Mouse (Mus musculus) G1E (cell line): ENCODE data around the gene Ralgapb. TPM values are rescaled to one million over a fixed set of nuclear protein-coding genes. Genes with fewer than 3 reads are reported as not detected.

ENCODE experiments used
- ATAC-seq: 2 replicates; pipeline ENCODE4 v1.8.0; 2016; ENCODE audit warnings: mild to moderate bottlenecking; ENCODE audit not compliant: insufficient number of reproducible peaks, poor library complexity, low FRiP score, severe bottlenecking; ENCODE audit errors: extremely low read depth
- DNase-seq: peaks from one replicate; pipeline ENCODE4 v3.0.0; 2012; ENCODE audit warnings: low spot score
- H3K27me3 ChIP-seq: 2 replicates; pipeline ENCODE4 v1.6.1; 2012; ENCODE audit warnings: mild to moderate bottlenecking, low read length, inconsistent platforms; ENCODE audit not compliant: insufficient read depth
- H3K36me3 ChIP-seq: replicated peaks from 2 replicates; pipeline ENCODE3; 2012; ENCODE audit warnings: mild to moderate bottlenecking, inconsistent platforms
- H3K4me1 ChIP-seq: 2 replicates; pipeline ENCODE4 v1.6.1; 2012; ENCODE audit warnings: low read depth, low read length, inconsistent platforms, mixed read lengths; ENCODE audit not compliant: insufficient read depth
- H3K4me3 ChIP-seq: 2 replicates; pipeline ENCODE4 v1.5.1; 2012; ENCODE audit warnings: low read depth, mild to moderate bottlenecking, inconsistent platforms, low read length, moderate library complexity, mixed read lengths
- H3K9me3 ChIP-seq: replicated peaks from 2 replicates; pipeline ENCODE4 v1.6.1; 2012; ENCODE audit warnings: inconsistent platforms
- CTCF ChIP-seq: IDR thresholded peaks from 2 replicates; pipeline ENCODE4 v1.5.1; 2012; ENCODE audit warnings: low read depth, low read length, inconsistent platforms, mixed read lengths
- GATA1 ChIP-seq: IDR thresholded peaks from 2 replicates; pipeline ENCODE4 v1.6.1; 2012; ENCODE audit warnings: borderline replicate concordance, low read length, inconsistent platforms, mixed read lengths
- GATA2 ChIP-seq: IDR thresholded peaks from 2 replicates; pipeline ENCODE4 v1.6.1; 2012; ENCODE audit warnings: low read depth, low read length, inconsistent platforms, borderline replicate concordance
- POLR2AphosphoS5 ChIP-seq: IDR thresholded peaks from 2 replicates; pipeline ENCODE4 v1.6.1; 2012; ENCODE audit warnings: low read depth, low read length, inconsistent platforms; ENCODE audit not compliant: insufficient replicate concordance
- TAL1 ChIP-seq: conservative IDR thresholded peaks from 2 replicates; pipeline ENCODE4 v1.6.1; 2012; ENCODE audit warnings: low read depth, low read length, inconsistent platforms, mixed read lengths
- polyA plus RNA-seq: library from polyadenylated mRNA; stranded (reverse); fragments of >175 nt; gene quantifications from 2 replicates; pipeline ENCODE4 v1.2.3, GENCODE M21; 2012
- total RNA-seq, 2 experiments: library from RNA; stranded (forward) in 1 of 2; stranded (reverse) in 1 of 2; fragments of 200-1000 nt in 1 of 2; fragments of >200 nt in 1 of 2; fragmentation: Nextera tagmentation in 1 of 2; gene quantifications; 2 replicates each; pipeline ENCODE4 v1.2.3; 2014 to 2017

Gene Ralgapb
- total RNA-seq (2014; fragmentation: Nextera tagmentation) (68.1 and 79.9 TPM in 2 replicates), total RNA-seq (2017) (42.6 and 47.8 TPM in 2 replicates), polyA plus RNA-seq (2.6 and 3.0 TPM in 2 replicates)

DNA sequence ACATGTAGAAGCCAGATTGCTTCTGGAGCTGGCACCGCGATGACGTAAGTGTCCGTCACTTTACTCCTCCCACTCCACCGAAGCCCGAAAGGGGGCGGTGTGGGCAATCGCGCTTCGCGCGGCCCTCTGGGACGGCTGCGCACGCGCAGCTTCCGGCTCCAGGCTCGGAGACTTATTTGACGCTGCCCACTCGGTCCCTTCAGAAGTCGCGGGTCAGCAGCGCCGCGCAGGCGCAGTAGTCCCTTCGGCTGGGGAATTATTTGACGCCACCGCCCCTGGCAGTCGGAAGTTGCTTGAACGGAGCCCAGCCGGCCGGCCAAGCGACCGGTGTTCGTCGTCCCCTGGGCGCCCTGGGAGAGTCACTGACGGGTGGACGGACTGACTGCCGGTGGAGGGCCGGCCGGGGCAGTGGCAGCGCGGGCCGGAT lies at the start of gene Ralgapb:
TSS of gene Ralgapb (plus strand) at position 254 of the 427 bp plus-strand sequence.
- DNase-seq (peak; percentile 94), ATAC-seq (peak; percentile 71)
- Histone ChIP-seq H3K27me3 (peaks cover 4% of the 10 kb centered on the region), H3K4me3 (peak within 1 kb of the TSS; percentile 98), H3K36me3 (peaks cover 4% of the 10 kb centered on the region), H3K4me1 (peaks cover 43% of the 10 kb centered on the region), H3K9me3 (no peaks in the 10 kb centered on the region)
- TF ChIP-seq CTCF (peak; percentile 20; the same call in 1 of the 2 replicates), POLR2AphosphoS5 (no peak)

DNA sequence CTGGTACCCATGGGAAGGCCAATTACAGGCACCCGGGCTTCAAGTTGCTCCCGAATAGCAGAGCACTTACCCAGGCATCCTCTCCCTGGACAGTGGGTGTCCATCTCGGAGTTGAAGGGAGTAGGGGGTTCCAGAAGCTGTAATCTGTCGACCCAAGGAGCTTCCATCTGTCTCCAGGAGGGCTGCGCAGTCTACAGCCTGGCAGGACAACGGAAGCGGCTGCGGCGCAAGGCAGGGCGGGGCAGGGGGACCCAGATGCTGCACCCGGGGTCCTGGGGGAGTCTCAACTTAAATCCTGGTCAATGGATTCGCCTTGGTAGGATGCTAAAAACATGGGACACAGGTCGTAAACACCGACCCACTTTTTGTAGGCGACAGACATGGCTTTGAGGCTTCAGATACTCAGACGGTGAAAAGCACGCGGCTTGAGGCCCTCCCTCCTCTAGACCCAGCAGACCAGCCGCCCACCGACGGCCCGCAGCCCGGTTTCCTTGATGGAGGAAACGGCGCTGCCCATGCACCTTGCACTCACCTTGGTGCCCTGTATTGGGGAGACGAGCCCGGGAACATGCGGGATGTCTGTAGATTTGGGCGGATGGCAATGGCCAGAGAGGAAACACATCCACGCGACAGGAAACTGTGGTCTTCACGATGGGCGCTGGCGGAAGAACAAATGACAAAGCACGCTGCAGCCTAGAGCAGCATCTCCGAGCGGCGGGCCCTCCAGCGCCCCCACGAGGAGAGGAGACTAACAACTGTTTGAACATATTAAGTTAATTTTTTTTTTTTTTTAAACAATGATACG lies 48.6 kb upstream of the Ralgapb start:
- TF ChIP-seq GATA2 = no peak
- no peak for TF ChIP-seq CTCF
- no peak for TF ChIP-seq TAL1
- 0 out of 2 replicates have a peak, but pooled peaks have one; percentile 48 for TF ChIP-seq POLR2AphosphoS5
- TF ChIP-seq GATA1 = no peak

DNA sequence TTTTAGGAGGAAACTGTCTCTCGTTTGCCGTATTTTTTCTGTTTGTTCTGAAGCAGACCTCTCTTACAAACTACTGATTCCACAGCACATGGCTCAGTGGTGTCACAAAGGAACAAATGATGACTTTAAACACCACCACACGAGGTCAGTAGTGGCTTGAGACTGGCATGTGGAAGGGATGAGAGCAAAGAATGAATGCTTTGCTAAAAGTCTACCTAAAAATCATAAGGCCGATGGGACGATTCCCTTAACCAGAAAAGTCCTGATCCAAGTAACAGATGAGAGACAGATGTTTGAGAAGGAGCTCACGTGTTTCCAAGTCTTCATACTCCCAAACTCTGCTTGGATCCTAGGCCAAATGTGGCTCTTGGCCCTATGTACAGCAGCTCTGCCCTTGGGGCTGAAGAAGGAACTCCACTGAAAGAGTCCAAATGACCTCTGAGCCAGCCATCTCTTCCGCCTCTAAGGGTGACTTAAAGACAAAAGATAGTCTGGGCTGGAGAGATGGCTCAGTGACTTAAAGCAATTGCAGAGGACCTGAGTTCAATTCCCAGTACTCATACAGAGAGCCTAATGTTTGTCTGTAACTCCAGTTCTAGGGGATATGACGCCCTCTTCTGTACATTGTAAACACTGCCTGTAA lies 47.8 kb upstream of the Ralgapb start:
- Histone ChIP-seq H3K27me3 (peaks cover 3% of the 10 kb centered on the region), H3K4me3 (peak overlapping the region; percentile 80; the same call in 1 of the 2 replicates), H3K4me1 (peaks cover 43% of the 10 kb centered on the region), H3K36me3 (peaks cover 41% of the 10 kb centered on the region), H3K9me3 (no peaks in the 10 kb centered on the region)
- ATAC-seq (peak; percentile 41), DNase-seq (no peak)
- TF ChIP-seq CTCF (no peak), TAL1 (no peak), POLR2AphosphoS5 (no peak), GATA2 (no peak), GATA1 (no peak)

More for the DNA sequence above, 48.6 kb upstream of the Ralgapb start:
- Histone ChIP-seq H3K9me3 (no peaks in the 10 kb centered on the region), H3K27me3 (peaks cover 3% of the 10 kb centered on the region), H3K4me1 (peaks cover 50% of the 10 kb centered on the region), H3K4me3 (peak overlapping the region; percentile 80), H3K36me3 (peaks cover 49% of the 10 kb centered on the region)
- ATAC-seq = peak; percentile 80
- DNase-seq = peak; percentile 75

DNA sequence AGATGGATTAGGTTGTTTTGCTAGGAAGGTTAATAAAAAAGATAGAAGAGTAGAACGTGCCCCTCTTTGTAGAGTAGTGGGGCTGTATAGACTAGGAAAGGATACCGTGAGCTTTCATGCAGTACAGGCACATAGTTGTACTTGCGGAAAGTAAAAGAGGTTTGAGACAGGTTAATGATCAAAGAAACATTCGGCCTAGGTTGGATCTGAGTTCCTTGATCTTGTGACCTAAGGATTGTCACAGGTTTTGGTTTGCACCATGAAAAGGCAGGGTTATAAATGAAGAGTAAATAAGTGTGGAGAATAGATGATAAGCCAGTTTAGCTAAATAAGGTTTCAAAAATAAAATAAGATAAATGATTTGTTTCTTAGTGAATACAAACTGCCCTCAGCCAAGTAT lies 45.5 kb upstream of the Ralgapb start:
- H3K27me3 ChIP-seq = peaks cover 15% of the 10 kb centered on the region
- H3K4me3 ChIP-seq = no peak overlapping the region
- H3K9me3 ChIP-seq = no peaks in the 10 kb centered on the region

DNA sequence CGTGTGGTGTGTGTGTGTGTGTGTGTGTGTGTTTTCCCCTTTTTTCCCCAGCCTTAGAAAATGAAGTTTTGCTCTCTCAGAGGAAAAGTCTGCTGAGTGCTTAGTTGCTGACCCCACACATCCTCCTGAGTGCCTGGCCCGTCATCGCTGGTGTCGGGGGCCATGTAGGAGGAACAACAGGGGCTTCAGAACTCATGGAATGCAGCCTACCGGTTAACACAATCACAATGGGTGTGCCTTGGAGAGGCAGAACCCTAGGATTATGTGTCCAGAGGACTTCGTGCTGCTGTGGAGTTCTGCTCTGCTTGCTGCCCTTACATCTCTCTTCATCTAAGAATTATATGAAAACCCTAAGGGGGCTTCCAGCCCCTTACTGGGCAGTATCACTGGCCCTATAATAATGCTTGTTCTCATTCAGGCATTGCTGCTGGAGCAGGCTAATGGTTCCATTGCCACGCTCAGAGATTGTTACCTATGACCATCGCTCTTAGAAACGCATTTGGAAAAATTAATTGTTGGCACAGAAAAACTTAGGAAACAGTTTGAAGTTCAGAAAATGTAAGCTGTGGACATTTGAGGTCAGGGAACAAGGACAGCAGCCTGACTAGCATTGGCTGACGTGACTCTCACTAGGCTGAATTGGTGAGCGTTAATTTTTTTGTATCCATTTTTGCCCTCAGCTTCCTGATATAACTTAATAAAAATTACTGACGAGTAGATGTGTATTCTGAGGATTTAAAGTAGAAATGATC lies 44.4 kb upstream of the Ralgapb start:
- no peaks in the 10 kb centered on the region for H3K9me3 ChIP-seq
- DNase-seq = no peak
- TF ChIP-seq POLR2AphosphoS5 (no peak), TAL1 (no peak), GATA2 (no peak), GATA1 (no peak)
- H3K27me3 ChIP-seq = peaks cover 17% of the 10 kb centered on the region
- H3K4me1 ChIP-seq = peaks cover 8% of the 10 kb centered on the region
- H3K36me3 ChIP-seq = peaks cover 7% of the 10 kb centered on the region
- no peak for ATAC-seq
- no peak overlapping the region for H3K4me3 ChIP-seq

More for the DNA sequence above, 45.5 kb upstream of the Ralgapb start:
- ATAC-seq = no peak
- TF ChIP-seq POLR2AphosphoS5 = no peak
- TF ChIP-seq GATA2 = no peak
- no peak for TF ChIP-seq CTCF
- TF ChIP-seq GATA1 = no peak
- TF ChIP-seq TAL1 = no peak
- H3K36me3 ChIP-seq = peaks cover 18% of the 10 kb centered on the region
- DNase-seq = no peak
- peaks cover 19% of the 10 kb centered on the region for H3K4me1 ChIP-seq

DNA sequence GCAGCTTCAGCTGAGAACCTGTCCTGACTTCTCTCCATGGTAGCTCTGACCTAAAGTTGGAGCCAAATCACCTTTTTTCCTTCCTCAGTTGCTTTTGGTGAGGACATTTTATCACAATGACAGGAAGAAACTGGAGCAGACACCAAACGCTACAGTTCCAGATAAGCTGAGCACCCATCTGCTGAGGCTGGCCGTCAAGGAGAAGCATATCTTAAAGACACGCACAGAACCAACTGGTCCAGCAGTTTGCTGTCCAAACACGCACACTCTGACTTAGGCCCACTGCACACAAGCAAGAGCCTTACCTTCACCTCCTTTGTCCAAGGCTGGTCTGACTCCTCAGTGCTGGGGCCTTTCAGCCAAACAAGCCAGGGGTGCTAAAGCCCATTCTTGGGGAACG lies 42.0 kb upstream of the Ralgapb start:
- no peak for DNase-seq
- no peaks in the 10 kb centered on the region for H3K4me1 ChIP-seq
- H3K36me3 ChIP-seq = no peaks in the 10 kb centered on the region
- ATAC-seq = no peak
- H3K4me3 ChIP-seq = no peak overlapping the region
- H3K27me3 ChIP-seq = peaks cover 32% of the 10 kb centered on the region
- TF ChIP-seq GATA1 (no peak), GATA2 (no peak), CTCF (no peak), POLR2AphosphoS5 (no peak), TAL1 (no peak)
- no peaks in the 10 kb centered on the region for H3K9me3 ChIP-seq
